Mouse (Mus musculus): Measurements from ENCODE around the gene Mlana.

The Mlana gene

GRCm38 (mm10) chr19:29697245-29697874 is at the start of gene Mlana:
Gene Mlana (plus strand): TSS chr19:29697824.
- DNase-seq (ENCODE audit: extremely low spot score, low spot score), result no peak

DNA sequence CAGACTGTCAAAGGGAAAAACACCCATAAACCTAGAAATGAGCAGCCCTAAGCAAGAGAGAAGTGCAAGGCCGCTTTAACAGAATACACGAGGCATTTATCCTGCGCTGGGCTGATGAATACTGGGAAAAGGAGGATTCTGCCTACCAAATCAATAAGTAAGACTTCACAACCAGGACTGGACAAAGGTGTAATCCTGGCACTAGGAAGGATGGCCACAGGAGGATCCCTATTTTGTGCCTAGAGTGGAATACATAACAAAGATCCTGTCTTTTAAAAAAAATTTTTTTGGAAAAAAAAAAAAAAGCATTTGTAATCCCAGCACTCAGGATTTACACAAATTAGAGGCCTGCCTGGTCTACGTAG is 49.1 kb upstream of the Mlana start:
- no peak for DNase-seq (ENCODE audit: extremely low spot score, low spot score)

DNA sequence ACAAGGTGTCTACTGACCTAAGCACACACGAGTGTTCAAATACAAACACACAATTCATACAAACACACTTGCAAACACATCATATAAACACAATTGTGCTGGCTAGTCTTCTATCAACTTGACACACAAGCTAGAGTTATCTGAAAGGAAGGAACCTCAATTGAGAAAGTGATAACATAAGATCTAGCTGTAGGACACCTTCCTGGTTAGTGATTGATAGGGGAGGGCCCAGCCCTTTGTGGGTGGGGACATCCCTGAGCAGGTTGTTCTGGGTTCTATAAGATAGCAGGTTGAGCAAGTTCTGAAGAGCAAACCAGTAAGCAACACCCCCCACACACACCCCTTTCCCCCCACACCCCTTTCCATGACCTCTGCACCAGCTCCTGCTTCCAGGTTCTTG is 47.9 kb upstream of the Mlana start:
- DNase-seq (ENCODE audit: extremely low spot score, low spot score), result no peak

- DNase-seq (ENCODE audit: extremely low spot score, low spot score), result no peak
Measured at GRCm38 (mm10) chr19:29653768-29654265, 43.8 kb upstream of the Mlana start.

- no peak for DNase-seq (ENCODE audit: extremely low spot score, low spot score)
Measured at GRCm38 (mm10) chr19:29655148-29655547, 42.5 kb upstream of the Mlana start.

DNA sequence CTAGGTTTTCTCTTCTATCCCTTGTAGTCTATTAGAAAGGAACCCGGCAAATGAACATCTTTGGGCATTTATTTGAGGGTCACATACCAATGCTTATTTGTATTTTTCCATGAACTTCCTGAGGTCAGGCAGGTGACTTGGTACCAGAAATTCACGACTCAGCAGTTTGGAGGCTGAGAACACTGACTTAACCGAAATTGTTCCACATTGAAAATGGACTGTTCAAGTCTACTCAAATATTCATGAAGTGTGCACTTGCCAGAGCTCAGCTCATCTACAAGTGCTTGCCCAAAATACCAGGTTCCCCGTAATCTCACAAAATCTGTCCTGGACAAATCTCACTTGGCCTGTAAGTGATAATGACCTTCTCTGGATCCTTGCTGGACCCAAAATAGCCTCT is 41.6 kb upstream of the Mlana start:
- DNase-seq (ENCODE audit: extremely low spot score, low spot score), result no peak

GRCm38 (mm10) chr19:29656620-29657019 is 41.0 kb upstream of the Mlana start:
- DNase-seq (ENCODE audit: extremely low spot score, low spot score), result no peak

DNA sequence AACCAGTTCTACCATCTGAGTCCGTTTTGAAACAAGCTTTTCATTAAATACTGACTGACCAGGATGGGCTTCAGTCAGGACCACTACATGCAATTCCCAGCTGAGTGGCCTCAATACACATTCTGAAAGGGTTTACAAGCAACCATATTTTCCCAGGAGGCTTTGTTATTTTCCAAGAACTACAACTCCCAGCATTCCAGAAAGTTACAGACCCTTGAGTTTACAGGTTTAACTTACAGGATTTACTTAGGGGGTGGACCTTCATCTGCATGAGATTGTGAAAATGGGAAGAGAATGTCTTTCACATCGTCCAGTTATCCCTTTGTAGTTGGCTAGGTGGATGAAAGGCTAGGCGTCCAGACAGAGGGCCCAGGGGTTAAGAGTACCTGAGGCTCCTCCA is 40.6 kb upstream of the Mlana start:
- DNase-seq (ENCODE audit: extremely low spot score, low spot score), result no peak

GRCm38 (mm10) chr19:29657558-29657957 is 40.1 kb upstream of the Mlana start:
- no peak for DNase-seq (ENCODE audit: extremely low spot score, low spot score)

DNA sequence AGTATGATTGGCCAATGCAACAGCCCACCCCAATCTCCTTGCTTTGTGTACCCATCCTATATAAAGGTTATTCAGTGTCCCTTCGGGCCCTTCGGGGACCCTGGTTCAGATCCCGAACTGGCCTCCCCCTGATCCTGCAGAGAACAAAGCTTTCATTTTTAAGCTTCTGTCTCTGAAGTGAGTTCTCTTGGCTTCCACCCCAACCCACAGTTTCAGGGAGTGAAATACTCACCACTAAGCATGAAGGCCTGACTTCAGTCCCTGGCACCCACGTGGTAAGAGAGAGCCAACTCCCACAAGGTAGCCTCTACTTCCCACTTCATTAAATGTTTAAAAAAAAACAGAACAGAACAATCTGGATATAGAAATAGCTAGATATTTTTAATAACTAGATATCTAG is 38.8 kb upstream of the Mlana start:
- DNase-seq (ENCODE audit: extremely low spot score, low spot score), result no peak

DNA sequence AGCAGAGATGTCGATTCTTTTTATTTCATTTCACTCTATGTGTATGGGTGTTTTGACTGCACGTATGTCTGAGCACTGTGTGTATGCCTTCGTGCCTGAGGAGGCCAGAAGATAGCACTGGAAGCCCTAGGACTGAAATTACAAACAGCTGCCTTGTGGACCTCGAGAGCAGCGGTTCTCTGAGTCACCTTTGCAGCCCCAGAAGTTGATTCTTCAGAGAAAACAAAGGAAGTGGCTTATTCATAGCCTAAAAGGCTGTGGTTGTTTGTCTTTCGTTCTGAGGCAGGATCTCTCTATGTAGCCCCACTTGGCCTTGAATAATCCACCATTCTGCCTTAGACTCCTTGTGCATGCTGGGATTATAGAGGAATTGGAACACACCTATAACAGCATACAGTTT is 37.9 kb upstream of the Mlana start:
- no peak for DNase-seq (ENCODE audit: extremely low spot score, low spot score)

DNA sequence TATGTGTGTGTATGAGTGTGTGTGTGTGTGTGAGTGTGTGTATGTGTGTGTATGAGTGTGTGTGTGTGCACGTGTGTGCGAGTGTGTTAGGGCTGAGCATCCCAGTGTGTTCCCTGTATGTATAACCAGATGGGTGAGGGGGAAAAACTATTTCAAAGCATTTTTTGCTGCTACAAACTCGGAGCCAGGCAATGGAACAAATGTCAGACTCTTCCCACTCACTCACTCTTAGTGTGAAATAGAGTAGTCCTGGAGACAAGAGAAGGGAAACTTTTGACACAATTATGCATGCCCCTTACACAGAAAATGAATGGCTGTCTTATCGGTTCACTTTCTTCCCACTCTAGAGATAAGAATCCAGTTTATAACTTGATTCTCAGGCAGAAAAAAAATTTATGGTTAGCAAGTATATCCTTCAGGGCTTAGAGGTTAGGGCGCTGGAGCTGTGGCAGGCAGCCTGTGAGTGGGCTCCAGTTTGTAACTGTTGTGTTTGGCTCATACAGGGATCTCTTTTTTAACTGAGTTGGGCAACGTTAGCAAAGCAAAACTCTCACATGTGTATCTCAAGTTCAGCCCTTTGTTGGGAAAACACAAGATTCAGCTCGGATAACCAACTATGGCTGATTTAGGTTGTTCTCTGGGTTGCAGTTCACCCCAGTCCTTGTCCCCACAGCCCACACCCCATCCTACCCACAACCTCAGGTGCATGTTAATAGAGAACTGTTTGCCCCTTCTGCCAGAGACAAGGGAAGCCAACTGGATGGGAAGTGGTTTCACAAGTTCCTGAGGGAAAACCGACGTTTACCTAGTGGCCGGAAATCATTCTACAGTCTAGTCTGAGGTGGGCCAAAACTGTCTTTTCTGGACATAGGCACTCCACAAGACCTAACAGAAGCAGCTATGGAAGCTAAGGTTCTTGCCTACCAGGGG is 36.5 kb upstream of the Mlana start:
- no peak for DNase-seq (ENCODE audit: extremely low spot score, low spot score)

- no peak for DNase-seq (ENCODE audit: extremely low spot score, low spot score)
Measured at GRCm38 (mm10) chr19:29661974-29662580, 35.5 kb upstream of the Mlana start.

DNA sequence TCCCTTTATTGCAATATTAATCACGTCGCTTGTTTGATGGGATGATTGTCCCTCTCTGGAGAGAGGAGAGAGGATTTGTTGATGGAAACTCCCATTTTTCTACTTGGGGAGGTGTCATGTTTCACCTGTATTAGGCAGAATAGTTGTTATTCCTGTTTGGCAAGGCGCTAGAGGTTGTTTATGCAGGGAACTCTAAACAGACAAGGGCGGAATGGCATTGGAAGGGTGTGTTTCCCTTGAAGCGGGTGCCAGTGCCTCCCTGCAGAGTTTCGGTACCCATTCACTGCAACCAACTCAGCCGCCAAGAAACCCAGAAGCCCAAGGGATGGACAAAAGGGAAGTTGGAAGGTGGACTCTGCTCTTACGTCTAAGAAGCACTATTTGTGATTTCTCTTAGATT is 33.8 kb upstream of the Mlana start:
- no peak for DNase-seq (ENCODE audit: extremely low spot score, low spot score)

DNA sequence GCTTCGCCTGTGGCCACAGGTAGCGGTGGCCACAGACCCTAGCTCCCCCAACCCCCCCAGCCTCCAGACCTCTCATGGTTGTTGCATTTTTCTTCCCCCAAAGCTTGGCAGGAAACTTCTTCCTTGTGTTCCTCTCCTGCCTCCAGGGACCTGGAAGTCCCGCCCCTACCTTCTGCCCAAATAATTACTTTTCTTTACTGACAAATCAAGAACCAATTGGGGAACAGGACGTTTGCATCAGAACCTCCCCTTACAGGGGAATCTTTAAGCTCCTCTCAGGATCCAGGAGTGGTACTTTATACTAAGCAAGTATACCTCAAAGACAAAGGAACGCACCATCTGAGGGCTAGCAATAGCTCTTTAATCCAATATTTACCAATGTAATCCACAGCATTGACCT is 32.7 kb upstream of the Mlana start:
- DNase-seq (ENCODE audit: extremely low spot score, low spot score), result no peak

GRCm38 (mm10) chr19:29666164-29666563 is 31.5 kb upstream of the Mlana start:
- DNase-seq (ENCODE audit: extremely low spot score, low spot score), result no peak

DNA sequence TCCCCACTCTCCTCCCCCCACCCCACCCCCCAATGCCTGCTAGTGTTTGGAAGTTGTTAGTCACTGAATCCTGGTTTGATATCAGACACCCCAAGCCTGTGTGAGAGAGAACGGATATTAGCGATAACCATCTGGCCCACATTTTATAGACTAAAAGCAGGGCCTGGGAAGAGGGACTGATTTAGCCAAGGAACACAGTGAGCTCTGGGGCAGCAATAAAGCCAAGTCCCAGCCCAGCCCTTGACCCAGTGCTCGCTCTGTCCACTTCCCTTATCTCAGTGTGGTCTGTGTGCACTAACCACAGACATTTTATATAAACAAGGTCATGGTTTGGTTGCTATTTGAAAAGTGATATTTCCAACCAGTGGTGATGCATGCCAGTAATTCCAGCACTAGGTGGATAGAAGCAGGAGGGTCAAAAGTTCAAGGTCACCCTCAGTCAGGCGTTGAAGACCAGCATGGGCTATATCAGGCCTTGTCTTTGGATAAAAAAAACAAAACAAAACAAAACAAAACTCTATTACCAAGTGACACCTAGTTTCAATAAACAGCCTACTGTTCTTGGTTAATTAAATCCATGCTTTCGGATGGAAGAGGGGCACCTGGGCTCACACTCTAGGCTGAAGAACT is 30.5 kb upstream of the Mlana start:
- no peak for DNase-seq (ENCODE audit: extremely low spot score, low spot score)

DNA sequence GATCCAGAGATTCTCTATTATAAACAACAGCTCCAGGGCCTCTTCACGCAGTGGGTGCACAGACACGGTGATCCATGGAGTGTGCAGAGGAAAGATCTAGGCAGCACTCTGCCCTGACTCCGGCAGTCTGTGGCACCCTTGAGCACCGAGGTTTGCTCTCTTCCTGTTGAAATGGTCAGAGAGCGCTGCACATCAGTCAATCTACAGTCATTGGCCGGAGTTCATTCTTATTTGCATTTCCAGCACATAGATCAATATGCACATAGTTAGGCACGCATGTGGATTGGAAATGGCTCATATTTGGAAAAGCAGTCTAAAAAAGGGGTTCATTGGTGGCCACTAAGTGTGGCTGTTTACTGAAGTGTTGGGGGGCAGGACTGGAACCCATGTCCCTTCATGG is 29.5 kb upstream of the Mlana start:
- no peak for DNase-seq (ENCODE audit: extremely low spot score, low spot score)

- no peak for DNase-seq (ENCODE audit: extremely low spot score, low spot score)
Measured at GRCm38 (mm10) chr19:29670247-29670646, 27.4 kb upstream of the Mlana start.

DNA sequence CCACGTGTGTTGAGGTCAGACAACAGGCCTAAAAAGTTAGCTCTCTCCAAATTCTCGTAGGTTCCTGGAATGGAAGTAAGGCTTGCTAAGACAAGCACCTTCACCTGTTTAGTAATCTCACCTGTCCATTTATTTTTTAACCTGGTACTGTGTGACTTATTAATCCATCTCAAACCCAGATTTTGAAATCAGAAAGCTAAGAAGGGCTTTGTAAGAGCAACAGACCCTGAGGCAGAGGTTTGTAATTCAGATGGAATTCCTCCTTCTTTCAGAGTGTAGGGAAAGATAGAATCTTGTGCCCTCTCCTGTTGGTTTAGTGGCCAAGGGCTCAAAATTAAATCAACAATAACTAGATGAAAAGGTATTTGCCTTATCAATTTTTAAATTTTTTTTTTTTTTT is 26.5 kb upstream of the Mlana start:
- no peak for DNase-seq (ENCODE audit: extremely low spot score, low spot score)

- no peak for DNase-seq (ENCODE audit: extremely low spot score, low spot score)
Measured at GRCm38 (mm10) chr19:29672660-29673059, 25.0 kb upstream of the Mlana start.

GRCm38 (mm10) chr19:29674946-29675345 is 22.7 kb upstream of the Mlana start:
- DNase-seq (ENCODE audit: extremely low spot score, low spot score), result no peak

Data from neural tube, embryonic 10.5 days (tissue).